Comparison of ENCODE assay signal across 9 mouse cellular contexts in genomic region chr12:84288461-84288860, GRCm38 (mm10). TPM values are rescaled to one million over a fixed set of nuclear protein-coding genes. Genes with fewer than 3 reads are reported as not detected.
A peak's percentile ranks its signal among the peaks of the same experiment; 100 is the strongest.
DNase-seq lines count a peak whose midpoint lies in the region; ATAC-seq and TF ChIP-seq lines count a peak whose summit lies in the region.
"Had no signal": no experiment of that assay in that cellular context is flagged by ENCODE, and none has a peak within 500 bp of the region (broad histone marks: within the 10 kb centered on the region; RNA-seq: fewer than 3 reads in every experiment).

No protein-coding gene starts in this region.

- peak; percentile 84 for TF ChIP-seq CTCF in kidney, adult 2 months (conservative IDR thresholded peaks at IDR 0.05; ENCODE audit: insufficient read depth, insufficient read length, low read depth, low read length)
- peak; percentile 95 for TF ChIP-seq CTCF in E14TG2a.4 (conservative IDR thresholded peaks at IDR 0.05; ENCODE audit: low read length)
- peak; percentile 90 for TF ChIP-seq CTCF in liver, postnatal 0 days (IDR thresholded peaks at IDR 0.05; ENCODE audit: low read depth)

- peak; percentile 78 for DNase-seq in kidney, adult 2 months
- DNase-seq in adrenal gland, adult 8-10 months: peak; percentile 22
- DNase-seq in liver, postnatal 0 days: peak; percentile 78
- DNase-seq in splenic B cell, adult 2 months (ENCODE audit: low read depth, low spot score): peak; percentile 70

- TF ChIP-seq EP300 in liver, postnatal 0 days (IDR thresholded peaks at IDR 0.05; ENCODE audit: low read depth): no peak

- no peak overlapping the region for H3K4me2 ChIP-seq in kidney, embryonic 14.5 days (replicated peaks; ENCODE audit: low read depth, low read length)
- H3K4me2 ChIP-seq in liver, postnatal 0 days (ENCODE audit: low read depth, low read length): no peak overlapping the region
- no peak overlapping the region for H3K4me2 ChIP-seq in midbrain, embryonic 13.5 days (replicated peaks)

- H3K9me3 ChIP-seq in kidney, embryonic 14.5 days (ENCODE audit: control insufficient read depth, low read length): no peaks in the 10 kb centered on the region
- H3K9me3 ChIP-seq in E14TG2a.4 (ENCODE audit: low read length): no peaks in the 10 kb centered on the region
- H3K9me3 ChIP-seq in liver, postnatal 0 days (ENCODE audit: low read length): no peaks in the 10 kb centered on the region
- no peaks in the 10 kb centered on the region for H3K9me3 ChIP-seq in midbrain, embryonic 13.5 days

- H3K27me3 ChIP-seq in kidney, adult 2 months (replicated peaks; ENCODE audit: control insufficient read depth, insufficient read depth, low read length): no peaks in the 10 kb centered on the region
- H3K27me3 ChIP-seq in kidney, embryonic 14.5 days (ENCODE audit: control insufficient read depth, insufficient read depth, low read length): no peaks in the 10 kb centered on the region
- no peaks in the 10 kb centered on the region for H3K27me3 ChIP-seq in E14TG2a.4 (ENCODE audit: insufficient read depth, low read length)
- H3K27me3 ChIP-seq in liver, postnatal 0 days (ENCODE audit: insufficient read depth, low read length): no peaks in the 10 kb centered on the region
- no peaks in the 10 kb centered on the region for H3K27me3 ChIP-seq in splenic B cell, adult 2 months (ENCODE audit: control insufficient read depth, insufficient read depth, low read length, poor library complexity, severe bottlenecking)
- no peaks in the 10 kb centered on the region for H3K27me3 ChIP-seq in midbrain, embryonic 13.5 days

- no peak overlapping the region for H3K4me3 ChIP-seq in kidney, adult 2 months (ENCODE audit: insufficient read depth, low read depth, low read length)
- no peak overlapping the region for H3K4me3 ChIP-seq in kidney, embryonic 14.5 days (ENCODE audit: low read length)
- H3K4me3 ChIP-seq in E14TG2a.4 (replicated peaks; ENCODE audit: low read length): no peak overlapping the region
- no peak overlapping the region for H3K4me3 ChIP-seq in liver, postnatal 0 days (ENCODE audit: low read depth, low read length)
- no peak overlapping the region for H3K4me3 ChIP-seq in midbrain, embryonic 13.5 days (replicated peaks)

- no peak for ATAC-seq in kidney, embryonic 14.5 days (ENCODE audit: low FRiP score, low TSS enrichment)
- 0 out of 2 replicates have a peak, but pooled peaks have one; percentile 41 for ATAC-seq in erythroid progenitor cell, adult 5-6 weeks (replicated peaks; ENCODE audit: low FRiP score, poor library complexity, severe bottlenecking)
- ATAC-seq in liver, postnatal 0 days: no peak
- no peak for ATAC-seq in midbrain, embryonic 13.5 days

- no peak overlapping the region for H3K9ac ChIP-seq in kidney, embryonic 14.5 days (ENCODE audit: low read depth, low read length)
- H3K9ac ChIP-seq in liver, postnatal 0 days (replicated peaks): no peak overlapping the region
- H3K9ac ChIP-seq in midbrain, embryonic 13.5 days (replicated peaks): no peak overlapping the region

- 56% methylated on average over 3 of the region's 3 CpGs for WGBS in kidney, adult 2 months
- 60% methylated on average over 3 of the region's 3 CpGs for WGBS in kidney, embryonic 14.5 days
- WGBS in liver, postnatal 0 days (ENCODE audit: insufficient replicate concordance): 66% methylated on average over 3 of the region's 3 CpGs
- 56% methylated on average over 3 of the region's 3 CpGs for WGBS in midbrain, embryonic 13.5 days

- TF ChIP-seq POLR2A in kidney, adult 2 months (IDR thresholded peaks at IDR 0.05; ENCODE audit: low read depth, low read length): no peak

- H3K27ac ChIP-seq in kidney, adult 2 months (ENCODE audit: insufficient read depth, low read depth, low read length): no peak overlapping the region
- H3K27ac ChIP-seq in kidney, embryonic 14.5 days (ENCODE audit: low read depth, low read length): no peak overlapping the region
- no peak overlapping the region for H3K27ac ChIP-seq in liver, postnatal 0 days (ENCODE audit: low read depth)
- no peak overlapping the region for H3K27ac ChIP-seq in midbrain, embryonic 13.5 days
- H3K27ac ChIP-seq: macrophage had no signal

- H3K4me1 ChIP-seq in kidney, adult 2 months (ENCODE audit: control insufficient read depth, insufficient read depth, low read length): peaks cover 6% of the 10 kb centered on the region; the same call in 1 of the 2 replicates
- H3K4me1 ChIP-seq in kidney, embryonic 14.5 days (ENCODE audit: control insufficient read depth, insufficient read depth, low read length): 0 out of 2 replicates have a peak, but pooled peaks cover 4% of the 10 kb centered on the region
- H3K4me1 ChIP-seq in E14TG2a.4 (replicated peaks; ENCODE audit: low read depth, low read length): peaks cover 18% of the 10 kb centered on the region
- H3K4me1 ChIP-seq in liver, postnatal 0 days (ENCODE audit: insufficient read depth): peaks cover 17% of the 10 kb centered on the region
- peaks cover 11% of the 10 kb centered on the region for H3K4me1 ChIP-seq in midbrain, embryonic 13.5 days (replicated peaks)

- H3K36me3 ChIP-seq in kidney, adult 2 months (ENCODE audit: control insufficient read depth, insufficient read depth, low read length): peaks cover 3% of the 10 kb centered on the region
- no peaks in the 10 kb centered on the region; the same call in 1 of the 2 replicates for H3K36me3 ChIP-seq in kidney, embryonic 14.5 days (ENCODE audit: control insufficient read depth, insufficient read depth, low read length)
- no peaks in the 10 kb centered on the region; the same call in 1 of the 2 replicates for H3K36me3 ChIP-seq in E14TG2a.4 (ENCODE audit: insufficient read depth, low read length)
- H3K36me3 ChIP-seq in liver, postnatal 0 days (replicated peaks; ENCODE audit: insufficient read depth, low read length): peaks cover 8% of the 10 kb centered on the region
- H3K36me3 ChIP-seq in splenic B cell, adult 2 months (ENCODE audit: control insufficient read depth, insufficient read depth, low read length, poor library complexity, severe bottlenecking): no peaks in the 10 kb centered on the region
- H3K36me3 ChIP-seq in midbrain, embryonic 13.5 days: peaks cover 5% of the 10 kb centered on the region

RNA-seq across cellular contexts. Expression of gene Ptgr2, which starts 3.4 kb away (rescaled TPM):
- polyA plus RNA-seq in kidney, adult 2 months (2012; rRNA removed): 31.0 and 50.5 TPM in 2 replicates
- 12.8 and 21.1 TPM in 2 replicates for polyA plus RNA-seq in kidney, embryonic 14.5 days (2014; fragmentation: Nextera tagmentation; extraction: Ambion mirVana)
- total RNA-seq in adrenal gland, adult 8-10 months (2022): 10 to 100 TPM; 58.2 to 83.0 (median 73.1) TPM
- total RNA-seq in erythroid progenitor cell, adult 5-6 weeks (2015; ENCODE audit: low replicate concordance): 8.4 and 12.6 TPM in 2 replicates
- total RNA-seq in erythroid progenitor cell, adult 5-6 weeks (2017; ENCODE audit: low replicate concordance): 29.3 and 32.6 TPM in 2 replicates
- polyA plus RNA-seq in liver, postnatal 0 days (2015; fragmentation: Nextera tagmentation; extraction: Ambion mirVana): 28.0 and 30.2 TPM in 2 replicates
- polyA plus RNA-seq in midbrain, embryonic 13.5 days (2015; fragmentation: Nextera tagmentation; extraction: Ambion mirVana): 14.0 and 16.4 TPM in 2 replicates

RNA-seq across cellular contexts. Expression of gene Zfp410, which starts 28.2 kb away (rescaled TPM):
- polyA plus RNA-seq in kidney, adult 2 months (2012; rRNA removed): 18.8 and 23.8 TPM in 2 replicates
- 65.6 and 88.7 TPM in 2 replicates for polyA plus RNA-seq in kidney, embryonic 14.5 days (2014; fragmentation: Nextera tagmentation; extraction: Ambion mirVana)
- total RNA-seq in adrenal gland, adult 8-10 months (2022): 10 to 100 TPM; 30.6 to 50.0 (median 36.0) TPM
- total RNA-seq in erythroid progenitor cell, adult 5-6 weeks (2015; ENCODE audit: low replicate concordance): 54.1 and 72.5 TPM in 2 replicates
- 63.2 and 85.4 TPM in 2 replicates for total RNA-seq in erythroid progenitor cell, adult 5-6 weeks (2017; ENCODE audit: low replicate concordance)
- polyA plus RNA-seq in liver, postnatal 0 days (2015; fragmentation: Nextera tagmentation; extraction: Ambion mirVana): 19.0 and 22.7 TPM in 2 replicates
- polyA plus RNA-seq in midbrain, embryonic 13.5 days (2015; fragmentation: Nextera tagmentation; extraction: Ambion mirVana): 103 TPM in 2 replicates

Comparison
In these comparisons a context has a peak if more than half of its experiments do, and no peak if none do; other contexts are left out.
1. DNase-seq: peak in every context shown above with its lines; median percentile 78 in kidney, adult 2 months; 78 in liver, postnatal 0 days; 70 in splenic B cell, adult 2 months; 22 in adrenal gland, adult 8-10 months.